Mouse (Mus musculus) right cerebral cortex, postnatal 4 days (tissue): ENCODE data around the gene Adam17.

Experiments used
- DNase-seq: peaks from one replicate; pipeline ENCODE4 v3.0.0-alpha.2; 2022

The Adam17 gene

DNA sequence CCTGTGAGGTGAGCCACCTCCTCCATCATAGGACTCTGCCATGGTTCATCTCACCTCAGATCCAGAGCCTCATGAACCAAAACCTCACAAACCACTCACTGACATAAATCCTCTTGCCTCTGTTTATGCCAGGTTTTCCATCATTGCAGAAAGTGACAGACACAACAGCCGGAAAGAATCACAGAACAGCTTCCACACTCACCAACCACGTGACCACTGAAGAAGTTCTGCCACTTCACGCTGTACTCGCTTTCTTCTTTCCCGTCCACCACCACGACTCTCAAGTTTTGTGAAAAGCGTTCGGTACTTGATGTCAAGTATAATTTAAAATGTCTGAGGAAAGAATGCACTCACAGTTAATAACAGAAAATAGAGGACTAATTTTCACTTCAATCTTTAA, 19.8 kb downstream of the Adam17 start:
- DNase-seq, result no peak

DNA sequence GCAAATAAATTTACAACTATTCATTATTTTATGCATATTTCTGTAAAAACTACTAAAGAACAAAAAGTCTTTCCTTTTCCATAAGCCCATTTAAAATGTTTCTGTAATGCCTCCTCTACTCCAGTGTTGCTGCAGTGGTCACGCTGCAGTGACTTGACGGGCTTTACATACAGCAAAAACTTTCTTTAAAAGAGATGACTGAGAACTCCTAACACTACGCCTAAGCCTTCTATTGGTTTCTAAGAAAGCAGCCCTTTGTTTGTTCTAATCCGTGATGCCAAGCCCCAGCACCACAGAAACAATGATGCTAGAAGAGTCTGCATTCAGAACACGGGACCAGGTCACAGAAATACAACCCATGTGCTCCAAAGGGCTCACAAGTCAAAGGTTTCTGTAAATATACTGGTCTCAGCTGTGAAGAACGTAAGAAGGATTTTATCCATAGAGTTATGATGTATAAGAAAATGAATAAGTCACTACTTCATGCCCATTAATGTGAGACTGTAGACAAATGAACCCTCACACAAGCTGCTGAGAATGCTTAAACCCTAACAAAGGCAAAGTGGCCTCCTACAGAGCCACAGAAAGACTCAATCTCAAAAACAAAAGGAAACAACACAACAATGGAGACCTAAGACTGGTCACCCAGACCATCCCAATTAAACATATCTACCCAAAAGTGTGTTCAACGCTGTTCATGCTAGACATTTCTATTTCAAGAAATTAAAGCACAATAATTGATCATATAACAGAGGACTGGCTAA, 23.1 kb downstream of the Adam17 start:
- DNase-seq, result no peak

GRCm38 (mm10) chr12:21346972-21347371, 26.5 kb downstream of the Adam17 start:
- no peak for DNase-seq

DNA sequence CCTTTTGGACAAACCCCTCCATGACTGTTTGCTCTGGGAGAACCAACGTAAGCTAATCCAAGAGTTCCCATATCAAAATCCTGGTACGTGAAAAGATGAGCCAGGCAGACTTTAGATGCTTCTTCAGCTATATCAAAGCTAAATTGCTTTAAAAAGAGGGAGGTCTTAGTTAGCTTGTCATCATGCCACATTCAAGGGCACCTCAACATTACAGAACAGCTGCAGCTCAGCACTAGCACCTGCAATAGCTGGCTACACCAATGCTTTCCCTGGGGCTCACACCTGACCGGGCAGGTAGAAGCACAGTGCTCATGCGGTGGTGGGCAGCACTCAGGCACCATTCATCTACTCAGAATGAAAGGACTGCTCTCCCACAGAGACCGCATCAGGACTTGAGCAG, 32.8 kb downstream of the Adam17 start:
- no peak for DNase-seq

DNA sequence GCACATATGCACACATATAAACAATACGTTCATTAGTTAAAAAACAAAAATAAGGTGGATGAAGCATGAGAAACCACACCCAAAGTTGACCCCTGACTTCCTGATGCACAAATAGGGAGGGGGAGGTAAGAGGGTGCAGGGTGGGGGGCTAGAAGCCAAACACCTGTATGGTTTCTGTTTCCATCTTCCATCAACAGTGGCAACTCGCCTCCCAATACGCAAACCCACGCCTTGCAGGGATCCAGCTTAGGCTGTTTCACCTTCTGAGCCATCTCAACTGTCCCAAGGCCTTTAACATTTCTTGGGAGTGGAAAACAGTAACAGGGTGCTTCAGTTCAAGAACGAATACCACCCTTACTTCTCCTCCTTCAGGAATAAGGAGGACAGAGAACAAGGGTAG, 36.3 kb downstream of the Adam17 start:
- no peak for DNase-seq

DNA sequence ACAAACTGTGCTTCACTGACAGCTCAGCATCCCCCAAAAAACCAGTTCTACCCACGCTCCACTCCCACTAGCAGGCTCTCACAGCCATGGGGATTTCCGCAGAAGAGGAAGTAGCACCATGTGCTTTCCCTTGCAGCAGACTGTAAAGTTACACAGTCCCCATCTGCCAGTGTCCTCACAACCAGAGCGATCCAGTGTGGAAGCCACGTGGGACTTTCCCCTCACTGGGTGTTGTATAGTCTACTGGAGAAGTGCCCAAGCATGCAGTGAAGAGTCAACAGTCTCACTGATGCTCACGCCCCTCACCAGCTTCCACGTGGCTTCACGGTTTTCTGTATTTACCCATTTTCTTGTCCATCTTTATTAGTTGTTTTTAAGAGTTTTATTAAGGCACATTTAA, 37.6 kb downstream of the Adam17 start:
- no peak for DNase-seq

DNA sequence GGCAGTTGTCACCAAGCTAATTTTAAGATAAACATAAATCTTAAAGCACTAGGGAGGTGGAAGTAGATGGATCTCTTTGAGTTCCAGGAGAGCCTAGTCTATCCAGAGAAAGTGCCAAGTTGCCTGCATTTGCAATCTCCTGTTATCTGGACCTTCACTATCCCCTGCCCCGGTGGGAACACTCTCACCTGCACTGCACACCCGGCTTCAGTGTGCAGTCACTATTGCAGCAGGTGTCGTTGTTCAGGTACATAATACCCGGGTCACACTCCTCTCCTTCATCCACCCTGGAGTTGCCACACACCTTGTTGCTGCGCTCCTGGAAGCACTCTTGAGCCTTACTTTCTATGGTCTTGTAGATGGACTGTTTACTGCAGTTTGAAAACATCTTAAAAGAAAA, 39.7 kb downstream of the Adam17 start:
- no peak for DNase-seq

GRCm38 (mm10) chr12:21333021-21333420, 40.4 kb downstream of the Adam17 start:
- DNase-seq, result no peak

GRCm38 (mm10) chr12:21331711-21332110, 41.7 kb downstream of the Adam17 start:
- no peak for DNase-seq

DNA sequence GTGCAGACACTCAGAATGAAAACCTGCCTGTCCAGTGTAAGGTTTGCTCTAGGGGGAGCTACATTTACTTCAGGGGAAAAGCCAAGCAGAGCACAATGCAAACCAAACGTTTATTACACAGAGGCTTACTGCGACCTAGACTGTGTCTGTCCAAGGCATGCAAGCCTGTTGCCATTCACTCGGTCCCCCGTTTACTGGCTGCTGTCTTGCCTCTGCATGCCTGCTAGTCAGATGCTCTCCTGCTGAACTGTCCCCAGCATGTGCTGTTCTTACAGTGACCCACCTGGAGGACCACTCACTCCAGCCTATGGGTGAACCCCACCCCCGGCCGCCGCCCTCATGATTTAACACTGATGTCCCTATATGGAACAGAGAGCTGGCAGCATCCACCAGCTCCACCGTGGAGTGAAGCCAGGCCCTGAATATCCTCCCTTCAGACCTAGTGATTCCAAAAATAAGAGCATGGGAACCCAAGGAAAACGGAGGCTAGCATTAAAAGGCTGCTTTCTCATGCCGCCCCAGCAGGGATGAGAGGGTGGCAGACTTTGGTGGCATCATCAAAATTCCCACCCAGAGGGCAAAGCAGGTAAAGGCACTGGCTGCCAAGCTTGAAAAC, 42.4 kb downstream of the Adam17 start:
- DNase-seq, result peak; percentile 31

GRCm38 (mm10) chr12:21329661-21330400, 43.6 kb downstream of the Adam17 start:
- DNase-seq, result no peak

DNA sequence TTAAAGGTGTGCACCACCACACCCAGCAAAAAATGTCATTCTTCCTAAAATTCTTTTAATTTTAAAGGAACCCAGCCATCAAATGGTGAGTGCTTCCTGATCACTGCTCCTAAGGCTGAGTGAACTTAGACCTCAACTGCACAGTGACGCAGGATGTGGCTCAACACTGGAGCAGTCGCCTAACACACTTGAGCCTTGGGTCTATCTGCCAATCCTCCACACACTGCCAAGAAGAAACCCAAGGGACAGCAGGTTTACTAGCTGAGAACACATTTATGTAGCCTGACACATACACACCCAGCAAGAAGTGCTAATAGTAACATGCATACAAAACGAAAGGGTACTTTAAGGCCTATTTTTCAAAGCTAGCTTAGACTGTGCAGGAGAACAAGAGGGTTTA, 47.1 kb downstream of the Adam17 start:
- DNase-seq, result no peak

GRCm38 (mm10) chr12:21325266-21325665, 48.2 kb downstream of the Adam17 start:
- DNase-seq, result no peak

GRCm38 (mm10) chr12:21324101-21324500, 49.3 kb downstream of the Adam17 start:
- no peak for DNase-seq

- no peak for DNase-seq
Observed at GRCm38 (mm10) chr12:21322856-21323255, 50.6 kb downstream of the Adam17 start.

- DNase-seq, result no peak
Observed at GRCm38 (mm10) chr12:21322296-21322695, 51.1 kb downstream of the Adam17 start.

- DNase-seq, result no peak
Observed at GRCm38 (mm10) chr12:21321170-21321569, 52.3 kb downstream of the Adam17 start.

DNA sequence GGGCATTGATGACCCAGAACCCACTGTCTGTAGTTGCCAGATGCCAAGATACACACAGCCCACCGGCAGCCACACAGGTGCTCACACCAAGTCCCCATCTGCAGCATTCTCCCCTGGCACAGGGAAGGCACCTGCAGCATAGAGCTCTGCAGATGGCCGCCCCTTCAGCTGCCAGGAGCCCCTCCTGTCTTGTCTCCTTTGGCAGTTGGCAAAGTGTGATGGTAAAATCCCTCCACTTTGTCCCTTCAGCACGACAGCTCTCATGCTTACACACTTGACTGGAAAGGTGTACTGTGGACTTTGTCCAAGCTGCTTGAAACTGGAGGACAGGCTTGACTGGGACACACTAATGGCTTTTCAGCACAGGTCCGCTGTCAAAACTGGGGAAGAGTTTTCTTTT, 53.1 kb downstream of the Adam17 start:
- no peak for DNase-seq

- DNase-seq, result peak; percentile 77
Observed at GRCm38 (mm10) chr12:21318143-21318895, 55.1 kb downstream of the Adam17 start.

DNA sequence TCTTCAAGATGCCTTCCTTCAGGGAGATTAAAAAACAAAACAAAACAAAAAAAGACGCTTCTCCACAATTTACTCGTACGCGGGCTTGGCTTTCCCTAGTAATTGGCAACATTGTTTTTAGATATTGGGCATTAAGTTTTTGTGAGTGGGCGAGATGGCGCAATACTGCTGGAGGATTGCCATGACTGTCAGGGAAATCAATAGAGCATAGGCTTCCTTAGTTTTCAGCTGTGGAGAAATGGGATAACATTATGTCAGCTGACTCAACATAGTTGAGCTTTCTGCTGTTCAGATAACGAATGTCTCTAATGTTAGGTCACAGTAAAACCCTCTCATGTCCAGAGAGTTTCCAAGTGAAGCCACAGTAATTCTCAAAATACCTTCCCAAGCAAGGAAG, 56.6 kb downstream of the Adam17 start:
- no peak for DNase-seq

- DNase-seq, result peak; percentile 73
Observed at GRCm38 (mm10) chr12:21315923-21316868, 57.2 kb downstream of the Adam17 start, which contains the start of gene Iah1. Iah1 (plus strand) TSS chr12:21316389.

GRCm38 (mm10) chr12:21312201-21312600, 61.2 kb downstream of the Adam17 start:
- DNase-seq, result no peak
